Mouse (Mus musculus) ES-Bruce4 (cell line): ENCODE measurements around the gene Ninj2.

ENCODE experiments used
- CTCF ChIP-seq: IDR thresholded peaks from one replicate; pipeline ENCODE4 v1.8.1; 2011; ENCODE audit warnings: low read depth, low read length
- POLR2A ChIP-seq: IDR thresholded peaks from one replicate; pipeline ENCODE4 v1.8.1; 2011; ENCODE audit warnings: low read length; ENCODE audit not compliant: insufficient read depth

DNA sequence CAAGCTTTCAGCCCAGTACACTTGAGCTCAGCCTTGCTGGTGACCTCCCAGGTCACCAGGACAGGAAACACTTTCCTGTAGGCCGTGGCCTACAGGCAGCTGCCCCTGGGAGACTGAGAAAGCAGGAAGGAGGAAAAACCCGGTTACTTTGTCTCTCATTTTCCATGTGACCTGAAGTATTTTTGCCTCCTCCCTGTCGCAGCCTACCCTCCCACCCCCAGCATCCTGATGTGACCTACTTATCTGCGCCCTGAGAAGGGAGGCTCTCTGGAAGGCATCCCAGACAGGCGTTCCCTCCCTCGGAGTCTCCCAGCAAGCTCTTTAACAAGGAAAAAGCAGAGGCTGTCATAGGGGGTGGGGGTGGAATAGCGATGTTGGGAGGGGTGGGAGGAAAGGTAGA, 16.0 kb downstream of the Ninj2 start:
- TF ChIP-seq CTCF (no peak), POLR2A (no peak)
